Mouse (Mus musculus): ENCODE measurements around the gene Helz. TPM values are rescaled to one million over a fixed set of nuclear protein-coding genes. Genes with fewer than 3 reads are reported as not detected.
"Not testable (repeated sequence)": the region's sequence is repeated elsewhere in the genome, so short reads cannot be mapped to it uniquely, and the experiment has no call there.

The Helz gene
- polyA plus RNA-seq, 1 experiment from 2014 or later = 24.1 TPM

DNA sequence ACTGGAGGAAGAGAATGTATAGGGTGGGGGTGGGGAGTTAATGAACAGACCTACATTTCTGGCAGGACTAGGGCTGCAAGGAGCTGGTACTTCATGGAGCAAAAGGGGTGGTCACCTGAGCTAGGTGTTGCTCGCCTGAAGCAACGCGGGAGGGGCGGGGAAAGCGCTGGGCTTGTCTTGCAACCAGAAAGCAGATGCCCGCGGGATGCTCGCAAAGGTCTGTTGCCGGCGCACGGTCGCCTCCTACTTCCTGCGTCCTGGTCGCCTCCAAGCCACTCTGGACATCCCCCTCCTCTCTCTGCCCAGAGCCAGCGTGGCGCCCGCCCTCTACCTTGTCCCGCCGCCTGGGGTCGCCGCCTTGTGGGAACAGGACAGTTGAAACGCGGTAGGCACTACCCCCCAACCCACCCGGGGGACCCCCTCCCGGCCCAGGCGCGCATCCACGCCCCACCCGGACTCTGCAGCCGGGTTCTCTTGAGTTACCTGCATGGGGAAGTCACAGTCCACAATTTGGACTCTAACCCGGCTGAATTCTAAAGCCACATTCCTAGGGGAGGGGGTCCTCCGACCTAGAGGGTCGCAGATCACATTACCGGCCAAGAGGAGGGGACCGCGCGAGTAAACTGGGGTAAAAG lies 946 bp upstream of the Helz start:
- DNase-seq (ENCODE audit: low spot score) = peak; percentile 36

DNA sequence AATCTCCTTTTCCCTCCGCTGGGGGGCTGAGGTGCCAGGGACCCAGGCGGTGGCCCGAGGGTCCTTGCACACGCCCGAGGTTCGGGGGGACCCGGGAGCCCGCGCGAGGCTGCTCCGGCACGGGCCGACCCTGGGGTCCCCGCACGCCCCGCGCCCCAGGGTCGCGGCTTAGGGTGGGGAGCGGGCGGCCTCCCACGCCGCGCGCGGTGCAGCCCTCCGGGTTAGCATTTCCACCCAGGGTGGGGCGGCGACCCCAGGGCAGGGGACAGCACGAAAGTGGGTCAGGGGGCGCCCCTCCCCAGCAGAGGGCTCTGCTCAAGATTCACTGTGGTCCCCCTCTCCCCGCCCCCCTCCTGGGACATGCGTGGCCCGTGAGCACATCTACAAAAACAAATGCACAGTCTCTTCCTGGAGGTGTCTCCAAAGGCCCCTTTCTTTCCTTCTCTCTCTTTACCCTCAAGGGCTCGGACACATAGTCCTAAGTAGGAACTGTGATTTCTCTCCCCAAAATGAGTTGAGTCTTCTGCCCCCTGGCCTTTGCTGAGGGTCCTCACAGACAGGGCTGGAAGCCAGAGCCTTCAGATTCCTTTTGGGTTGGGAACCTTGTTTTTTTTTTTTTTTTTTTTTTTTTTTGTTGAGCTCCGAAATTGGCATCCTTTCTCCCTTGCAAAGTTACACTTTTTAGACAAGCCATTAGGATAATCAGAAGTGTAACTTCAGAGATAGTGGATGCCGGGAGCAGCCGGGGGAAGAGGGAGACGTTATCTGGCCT lies 660 bp downstream of the Helz start:
- peak; percentile 49 for DNase-seq (ENCODE audit: low spot score)

DNA sequence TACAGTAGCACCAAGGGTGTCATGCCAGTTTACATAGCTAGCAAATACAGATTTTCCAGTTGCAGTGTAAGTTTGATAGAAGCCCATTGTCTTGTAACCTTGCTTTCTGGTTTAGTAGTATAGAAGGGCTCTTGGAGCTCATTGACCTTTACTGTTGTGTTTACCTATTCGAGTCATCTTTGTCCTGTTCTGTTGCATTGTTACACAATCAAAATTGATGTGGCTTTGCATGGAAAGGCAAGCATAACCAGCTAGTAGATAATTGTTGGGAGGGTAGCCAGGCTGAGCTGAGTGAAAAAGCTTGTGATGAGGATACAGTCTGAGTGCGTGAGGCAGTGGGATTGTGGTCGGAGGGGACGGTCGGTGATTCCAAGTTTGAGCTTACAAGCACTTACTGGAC lies 12.1 kb downstream of the Helz start:
- no peak for DNase-seq (ENCODE audit: low spot score)

DNA sequence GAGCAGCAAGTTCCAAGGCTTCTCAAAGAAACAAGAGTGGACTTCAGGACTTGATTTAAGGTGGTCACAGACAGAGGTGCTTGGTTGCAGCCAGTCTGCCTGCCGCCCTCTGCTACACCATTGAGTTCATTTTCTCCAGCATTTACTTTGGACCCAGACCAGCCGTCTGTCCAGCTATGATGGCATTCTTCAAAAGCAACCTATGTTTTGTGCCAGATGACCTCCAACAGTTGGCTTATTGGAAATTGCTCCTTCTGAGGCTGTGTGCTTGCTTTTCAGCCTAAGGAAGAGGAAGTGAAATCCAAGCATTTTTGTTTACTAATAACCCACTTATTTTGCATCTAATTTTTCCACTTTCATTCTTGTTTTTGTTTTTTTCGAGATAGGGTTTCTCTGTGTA lies 19.7 kb downstream of the Helz start:
- no peak for DNase-seq (ENCODE audit: low spot score)

DNA sequence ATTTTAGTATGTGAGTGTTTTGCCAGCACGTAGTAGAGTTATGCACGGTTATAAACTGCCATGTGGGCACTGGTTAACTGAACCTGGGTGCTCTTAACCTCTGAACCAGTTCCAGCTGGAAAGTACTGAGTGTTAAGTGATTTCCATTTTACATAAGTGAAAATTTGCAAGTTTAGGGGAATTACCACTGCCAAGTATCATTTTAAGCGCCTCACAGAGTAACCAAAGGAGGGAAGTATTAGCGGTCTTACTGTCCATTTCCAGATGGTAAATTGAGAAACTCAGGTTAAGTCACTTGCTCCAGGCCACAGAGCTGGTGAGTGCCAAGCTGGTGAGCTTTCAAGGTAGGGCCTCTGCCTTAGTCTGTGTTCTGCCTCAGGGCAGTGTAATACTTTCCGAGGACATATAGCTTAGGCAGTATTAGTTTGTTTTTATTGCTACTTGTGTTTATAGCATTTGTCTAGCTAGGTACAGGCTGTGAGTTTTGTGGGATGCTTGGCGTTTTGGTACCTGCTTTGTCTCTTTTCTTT lies 20.8 kb downstream of the Helz start:
- DNase-seq (ENCODE audit: low spot score) = no peak

DNA sequence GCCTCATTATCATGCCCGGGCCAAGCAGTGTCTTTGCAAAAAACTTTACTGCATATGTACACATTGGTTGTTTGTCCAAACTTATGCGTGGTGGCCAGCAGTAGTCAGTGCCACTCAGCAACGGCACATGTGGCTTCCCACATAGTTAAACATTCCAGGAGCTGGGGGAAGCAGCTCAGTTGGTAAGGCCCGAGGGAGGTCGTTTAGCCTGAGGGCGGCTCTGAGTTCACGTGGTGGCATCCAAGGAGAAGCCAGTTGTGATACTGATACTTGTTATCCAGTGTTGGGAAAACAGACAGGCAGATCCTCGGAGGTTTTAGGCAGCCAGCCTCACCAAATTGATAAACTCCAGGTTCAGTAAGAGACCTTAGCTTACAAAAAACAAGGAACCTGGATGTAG lies 23.2 kb downstream of the Helz start:
- DNase-seq (ENCODE audit: low spot score) = not testable (repeated sequence)

DNA sequence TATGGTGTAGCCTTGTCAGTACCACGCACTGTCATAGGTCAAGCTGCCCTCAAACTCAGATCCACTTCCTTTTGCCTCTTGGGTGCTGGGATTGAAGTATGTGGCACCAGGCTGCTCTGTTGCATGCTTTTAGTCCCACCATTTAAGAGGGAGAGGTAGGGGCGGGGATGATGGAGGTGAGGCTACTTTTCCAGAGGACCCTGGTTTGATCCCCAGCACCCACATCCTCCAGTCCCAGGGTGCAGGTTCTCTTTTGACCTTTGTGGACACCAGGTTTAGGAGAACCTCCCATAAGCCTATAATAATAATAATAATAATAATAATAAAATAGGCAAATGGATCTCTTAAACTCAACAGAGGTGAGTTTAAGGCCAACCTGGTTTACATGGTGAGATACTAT lies 23.6 kb downstream of the Helz start:
- no peak for DNase-seq (ENCODE audit: low spot score)

DNA sequence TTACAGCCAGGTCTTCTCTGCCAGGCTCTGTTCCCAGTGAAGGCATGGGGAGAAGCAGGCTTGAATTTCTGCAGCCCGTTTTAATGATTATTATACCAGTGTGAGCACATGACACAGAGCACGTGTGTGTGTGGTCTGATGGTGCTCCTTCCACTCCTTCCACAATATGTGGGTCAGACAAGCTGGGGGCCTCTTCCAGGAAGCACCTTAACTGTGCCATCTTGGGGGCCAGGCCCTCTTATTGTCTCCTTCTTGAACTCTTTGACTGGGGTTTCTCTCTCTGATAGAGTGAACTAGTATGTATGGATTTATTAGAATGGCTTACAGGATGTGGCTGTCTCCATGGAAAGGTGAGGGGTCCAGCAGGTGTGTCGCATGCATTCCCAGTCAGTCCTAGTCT lies 24.8 kb downstream of the Helz start:
- DNase-seq (ENCODE audit: low spot score) = peak; percentile 66

DNA sequence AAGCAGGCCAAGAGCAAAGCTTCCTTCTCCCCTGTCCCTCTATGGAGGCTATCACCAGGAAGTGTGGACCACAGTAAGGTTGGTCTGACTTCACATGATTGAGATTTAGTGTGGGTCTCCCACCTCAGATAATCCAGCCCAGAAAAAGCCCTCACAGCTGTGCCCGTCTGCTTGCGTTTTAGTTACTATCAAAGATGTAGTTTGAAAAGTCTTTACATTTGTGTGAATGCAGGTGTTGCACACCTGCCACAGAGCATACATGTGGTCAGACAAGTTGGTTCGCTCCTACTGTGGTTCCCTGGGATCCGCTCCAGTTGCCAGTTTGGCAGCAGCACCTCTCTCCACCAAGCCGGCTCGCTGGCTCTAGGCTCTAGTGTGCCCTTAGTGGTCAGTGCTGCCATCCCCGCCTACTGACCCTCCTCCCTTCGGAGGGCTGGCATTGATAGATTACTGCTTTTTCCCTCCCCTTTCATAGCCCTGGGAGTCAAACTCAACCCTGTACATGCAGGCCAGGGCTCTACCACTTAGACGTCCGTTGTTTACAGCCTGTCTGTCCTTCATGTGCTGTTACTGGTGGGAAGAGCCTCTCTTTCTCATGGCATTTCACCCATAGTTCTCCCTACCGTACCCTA lies 25.4 kb downstream of the Helz start:
- peak; percentile 76 for DNase-seq (ENCODE audit: low spot score)

DNA sequence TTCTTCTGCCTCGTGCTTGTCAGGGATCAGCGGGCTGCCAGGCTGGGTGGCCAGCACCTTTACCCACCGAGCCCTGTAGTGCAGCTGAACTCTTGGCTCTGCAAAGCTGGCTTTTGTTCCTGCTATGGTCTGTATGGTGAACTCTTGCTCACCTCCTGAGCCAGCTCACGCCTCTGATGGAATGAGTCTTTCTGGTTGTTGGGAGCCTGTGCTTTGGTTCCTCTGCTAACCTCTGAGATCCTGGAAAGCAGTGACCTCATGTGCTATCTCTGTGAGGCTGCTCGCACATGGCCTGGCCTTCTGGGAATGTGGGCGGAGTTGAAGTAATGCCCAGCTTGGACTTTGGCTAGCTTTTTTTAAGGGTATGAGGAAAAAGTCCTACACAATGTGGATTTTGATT lies 26.1 kb downstream of the Helz start:
- DNase-seq (ENCODE audit: low spot score) = no peak

DNA sequence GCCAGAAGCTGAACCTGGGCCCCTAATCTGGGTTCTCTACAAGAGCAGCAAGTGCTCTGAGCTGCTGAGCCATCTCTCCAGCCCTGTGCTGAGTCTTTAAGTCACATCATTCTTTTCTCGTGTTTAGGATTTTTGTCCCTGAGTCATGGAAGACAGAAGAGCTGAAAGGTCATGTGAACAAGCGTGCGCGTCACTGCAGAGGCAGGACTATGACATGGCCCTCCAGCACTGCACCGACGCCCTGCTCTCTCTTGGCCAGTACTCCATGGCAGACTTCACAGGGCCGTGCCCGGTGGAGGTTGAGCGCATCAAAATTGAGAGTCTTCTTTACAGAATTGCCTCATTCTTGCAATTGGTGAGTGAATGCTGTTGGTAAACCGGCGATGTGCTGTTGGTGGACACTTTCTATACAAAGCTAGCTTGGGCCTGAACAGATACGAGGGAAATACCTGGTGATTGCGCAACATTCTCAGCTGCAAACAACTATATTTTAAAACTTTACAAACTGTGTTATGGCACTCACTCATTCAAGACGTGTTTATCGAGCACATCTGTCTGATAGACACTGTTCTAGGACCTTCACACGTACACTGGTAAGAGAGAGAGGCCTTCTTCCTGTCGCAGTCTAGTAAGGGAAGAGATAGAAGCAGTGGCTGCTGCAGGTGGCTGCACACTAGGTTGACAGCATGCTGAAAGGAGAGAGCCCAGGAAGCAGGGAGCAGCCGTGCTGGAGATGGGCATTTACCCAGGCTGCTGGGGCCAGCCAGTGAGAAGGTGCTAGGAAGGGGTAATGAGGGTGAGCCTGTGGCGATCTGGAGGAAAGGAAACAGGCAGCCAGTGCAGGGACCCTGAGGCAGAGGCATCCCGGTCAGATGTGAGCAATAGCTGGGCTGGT lies 27.3 kb downstream of the Helz start:
- DNase-seq (ENCODE audit: low spot score) = peak; percentile 70

DNA sequence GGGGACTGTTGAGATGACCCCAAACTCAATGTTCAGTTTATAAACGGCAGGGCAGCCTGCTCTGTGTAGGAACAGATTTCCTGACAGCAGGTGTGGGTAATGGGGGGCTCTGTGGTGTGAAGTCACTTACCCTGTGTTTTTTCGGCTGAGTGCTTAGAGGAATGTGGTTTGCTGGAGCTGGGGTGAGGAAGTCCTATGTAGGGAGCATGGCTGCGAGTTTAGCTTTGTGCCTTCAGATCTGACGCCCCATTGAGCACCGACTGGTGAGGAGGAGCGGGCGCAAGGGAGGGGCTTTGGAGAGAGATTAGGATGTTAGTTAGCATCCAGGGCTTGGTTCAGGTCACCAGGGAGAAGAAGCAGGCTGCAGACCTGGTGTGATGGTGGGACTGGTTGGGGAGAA lies 28.5 kb downstream of the Helz start:
- peak; percentile 72 for DNase-seq (ENCODE audit: low spot score)

DNA sequence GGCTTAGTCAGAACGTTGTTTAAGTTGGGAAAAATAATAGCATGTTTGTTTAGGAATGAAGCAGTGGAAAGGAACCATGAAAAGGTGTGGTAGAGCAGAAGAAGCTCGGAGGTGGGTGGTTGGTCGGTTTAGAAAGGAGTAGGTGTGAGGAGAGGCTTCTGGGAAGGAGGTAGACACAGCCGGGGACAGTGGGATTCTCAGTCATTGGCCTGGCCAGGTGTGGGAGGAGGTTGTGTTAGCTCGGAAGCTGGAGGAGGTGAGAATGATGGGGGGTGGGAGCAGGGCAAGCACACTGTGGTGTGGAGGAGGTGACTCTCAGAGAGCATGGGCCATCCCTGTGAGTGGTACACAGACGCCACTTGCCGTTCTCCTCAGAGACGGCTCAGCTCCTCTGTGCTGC lies 29.7 kb downstream of the Helz start:
- DNase-seq (ENCODE audit: low spot score) = no peak

DNA sequence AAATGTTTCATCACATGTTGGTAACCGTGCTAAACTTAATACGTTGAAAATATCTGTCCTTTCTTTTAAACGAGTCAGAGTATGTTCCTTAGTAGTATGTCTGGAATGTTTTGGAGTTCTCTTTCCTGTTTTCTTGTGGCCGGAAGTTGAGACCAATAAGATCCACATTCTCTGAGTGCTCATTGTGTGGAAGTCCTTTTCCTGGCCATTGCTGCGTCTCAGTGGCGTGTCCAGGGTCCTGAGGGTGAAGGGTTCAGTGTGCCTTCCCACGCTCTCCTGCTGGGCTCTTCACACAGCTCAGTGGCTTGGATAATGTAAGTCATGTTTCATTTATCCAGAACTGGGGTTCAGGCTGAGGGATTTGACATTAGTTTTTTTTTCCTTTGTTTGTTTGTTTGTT lies 30.5 kb downstream of the Helz start:
- DNase-seq (ENCODE audit: low spot score) = no peak

DNA sequence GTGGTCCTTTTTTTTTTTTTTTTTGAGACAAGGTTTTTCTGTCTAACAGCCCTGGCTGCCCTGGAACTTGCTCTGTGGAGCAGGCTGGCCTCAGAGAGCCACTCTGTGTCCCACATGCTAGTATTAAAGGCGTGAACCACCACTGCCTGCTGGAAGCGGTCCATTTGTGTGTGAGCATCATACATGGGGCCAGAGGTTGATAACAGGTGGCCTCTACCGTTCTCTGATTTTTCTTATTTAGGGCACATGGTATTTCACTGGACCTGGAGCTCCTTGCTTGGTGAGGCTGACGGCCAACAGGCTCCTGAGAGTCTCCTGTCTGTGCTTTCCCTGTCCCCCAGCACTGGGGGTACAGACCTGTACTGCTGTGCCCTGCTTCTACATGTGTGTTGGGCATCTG lies 33.1 kb downstream of the Helz start:
- no peak for DNase-seq (ENCODE audit: low spot score)

DNA sequence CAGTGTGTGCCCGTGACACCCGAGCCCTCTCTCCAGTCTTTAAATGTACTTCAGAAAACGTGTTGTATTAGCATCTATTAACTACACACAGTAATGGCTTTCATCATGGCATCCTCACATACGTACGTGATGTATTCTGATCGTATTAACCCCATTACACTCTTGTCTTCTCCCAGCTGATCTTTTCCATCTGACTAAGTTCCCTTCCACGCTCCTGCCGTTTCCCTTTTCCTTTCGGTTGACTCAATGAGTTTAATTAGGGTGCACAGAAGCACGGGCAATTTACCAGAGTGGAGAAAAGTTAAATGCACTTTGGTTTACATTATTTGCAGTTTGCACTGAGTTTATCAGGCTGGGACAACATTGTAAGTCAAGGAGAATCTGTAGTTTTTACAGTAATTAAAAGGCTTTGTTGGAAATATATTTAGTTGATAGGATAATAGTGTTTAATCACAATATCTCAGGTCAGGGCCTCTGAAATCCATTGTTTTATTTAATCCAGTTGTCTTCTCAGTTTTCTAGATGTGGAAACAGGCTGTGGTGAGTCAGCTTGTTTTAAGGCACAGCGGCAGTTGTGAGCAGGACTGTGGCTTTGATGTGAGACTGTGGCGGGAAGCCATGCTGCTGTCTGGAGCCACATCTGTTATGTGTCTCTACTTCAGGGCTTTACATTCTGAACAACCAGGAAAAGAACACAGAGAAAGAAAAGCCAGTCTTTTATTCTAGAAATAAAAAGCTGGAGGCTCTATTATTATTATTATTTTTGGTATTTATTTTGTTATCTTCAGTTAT lies 37.1 kb downstream of the Helz start:
- DNase-seq (ENCODE audit: low spot score) = peak; percentile 85

DNA sequence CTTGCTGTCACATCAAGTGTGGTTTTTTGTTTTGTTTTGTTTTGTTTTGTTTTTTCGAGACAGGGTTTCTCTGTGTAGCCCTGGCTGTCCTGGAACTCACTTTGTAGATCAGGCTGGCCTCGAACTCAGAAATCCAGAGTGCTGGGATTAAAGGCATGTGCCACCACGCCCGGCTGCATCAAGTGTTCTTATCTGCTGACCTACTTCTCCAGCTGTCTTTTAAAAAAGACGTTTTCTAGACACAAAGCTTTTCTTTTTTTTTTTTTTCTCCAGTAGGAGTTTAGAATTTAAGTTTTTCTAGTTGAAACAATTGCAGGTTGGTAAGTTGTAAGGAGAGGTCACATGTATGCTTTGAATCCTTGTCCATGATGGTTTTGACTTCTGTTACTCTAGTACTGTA lies 38.4 kb downstream of the Helz start:
- peak; percentile 67 for DNase-seq (ENCODE audit: low spot score)

DNA sequence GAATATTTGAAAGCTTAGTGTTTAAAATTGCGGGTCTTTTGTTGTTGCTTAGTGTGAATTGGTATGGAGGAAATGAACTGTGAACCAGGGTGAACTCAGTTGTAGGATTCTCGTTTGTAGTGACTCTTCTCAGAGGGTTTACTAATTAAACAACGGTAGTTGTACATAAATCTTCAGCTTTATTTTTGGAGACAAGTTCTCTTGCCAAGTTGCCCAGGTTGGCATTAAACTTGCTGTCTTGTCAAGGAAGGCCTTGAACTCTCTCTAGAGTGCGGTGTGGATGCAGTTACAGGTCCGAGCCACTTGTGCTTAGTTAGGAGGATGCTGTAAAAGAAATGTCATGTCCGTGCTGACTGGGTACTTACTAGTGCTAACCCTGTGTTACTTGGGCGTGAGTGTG lies 39.4 kb downstream of the Helz start:
- DNase-seq (ENCODE audit: low spot score) = no peak

DNA sequence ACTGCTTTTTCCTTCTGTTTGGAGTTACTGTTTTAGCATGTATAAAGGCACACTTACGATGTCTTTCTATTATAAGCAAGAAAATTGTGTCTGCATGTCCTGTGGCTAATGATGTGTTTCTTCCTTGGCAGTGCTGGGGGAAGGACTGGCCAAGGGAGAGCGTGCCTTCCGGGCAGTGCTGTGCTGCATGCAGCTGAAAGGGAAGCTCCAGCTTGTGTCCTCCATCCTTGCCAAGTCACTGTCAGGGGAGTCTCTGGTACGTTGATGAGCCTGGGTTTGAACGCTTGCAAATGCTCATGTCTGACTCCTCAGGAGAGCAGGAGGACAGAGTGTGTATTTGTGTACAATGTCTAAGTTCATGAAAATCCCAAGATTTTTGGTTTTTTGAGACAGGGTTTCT lies 44.8 kb downstream of the Helz start:
- no peak for DNase-seq (ENCODE audit: low spot score)

DNA sequence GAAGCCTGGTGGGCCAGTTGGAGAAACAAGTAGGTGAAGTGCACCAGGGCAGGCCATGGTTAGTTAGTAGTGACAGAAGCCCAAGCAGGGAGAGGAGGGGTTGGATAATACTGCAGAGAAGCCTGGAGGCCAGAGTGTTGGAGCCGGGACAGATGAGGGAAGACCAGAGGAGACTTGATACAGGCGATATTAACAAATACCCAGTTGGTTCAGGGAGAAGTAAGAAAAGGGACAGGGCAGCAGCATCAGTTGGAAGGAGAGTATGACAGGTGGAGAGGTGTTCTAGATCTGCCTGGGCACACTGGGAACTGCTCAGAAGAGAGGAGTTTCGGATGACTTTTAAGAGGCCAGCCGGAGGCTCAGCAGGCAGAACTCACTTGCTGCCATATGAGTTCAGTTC lies 49.7 kb downstream of the Helz start:
- no peak for DNase-seq (ENCODE audit: low spot score)

DNA sequence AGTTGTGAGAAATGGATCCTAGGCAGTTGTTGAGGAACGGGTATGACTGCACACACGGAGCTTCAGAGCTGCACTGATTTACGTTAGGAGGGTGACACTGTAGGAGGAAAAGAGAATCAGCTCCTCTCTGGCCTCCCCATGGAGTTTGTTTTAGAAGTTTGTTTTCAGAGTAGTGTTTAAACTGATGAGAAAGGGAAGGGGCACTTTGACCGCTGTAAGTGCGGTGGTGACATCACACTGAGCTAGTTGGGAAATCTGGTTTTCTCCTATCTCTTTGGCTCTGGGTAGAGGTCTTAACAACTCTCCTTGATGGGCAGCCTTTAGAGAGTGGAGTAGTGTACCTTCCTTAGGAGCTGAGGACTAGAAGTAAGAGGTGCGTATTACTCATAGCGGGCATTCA lies 58.0 kb downstream of the Helz start:
- DNase-seq (ENCODE audit: low spot score) = no peak
